Mouse (Mus musculus): ENCODE measurements around the gene Tmem45a2.

- TF ChIP-seq CTCF (IDR thresholded peaks at IDR 0.05; ENCODE audit: extremely low read depth, insufficient read length, insufficient replicate concordance, low read depth, low read length) (no peak), POLR2A (IDR thresholded peaks at IDR 0.05; ENCODE audit: low read depth, low read length) (no peak)
These were observed 27.4 kb upstream of the Tmem45a2 start for GRCm38 (mm10) chr16:57098468-57099144.
